ENCODE assay signal across 26 mouse cellular contexts in genomic region chr2:156119566-156119965, GRCm38 (mm10). TPM values are rescaled to one million over a fixed set of nuclear protein-coding genes. Genes with fewer than 3 reads are reported as not detected.
DNase-seq lines count a peak whose midpoint lies in the region; ATAC-seq and TF ChIP-seq lines count a peak whose summit lies in the region.
"Had no signal": no experiment of that assay in that cellular context is flagged by ENCODE, and none has a peak within 500 bp of the region (broad histone marks: within the 10 kb centered on the region; RNA-seq: fewer than 3 reads in every experiment).

No protein-coding gene starts in this region.

- no peaks in the 10 kb centered on the region for H3K4me1 ChIP-seq in testis, adult 2 months (ENCODE audit: control insufficient read depth, insufficient read depth, low read length)
- H3K4me1 ChIP-seq: embryonic facial prominence, embryonic 12.5 days; embryonic facial prominence, embryonic 15.5 days; forebrain, embryonic 12.5 days; hindbrain, embryonic 10.5 days; hindbrain, embryonic 13.5 days; intestine, embryonic 15.5 days had no signal

- no peaks in the 10 kb centered on the region for H3K27me3 ChIP-seq in testis, adult 2 months (ENCODE audit: control insufficient read depth, insufficient read depth, low read length)
- H3K27me3 ChIP-seq: CH12.LX; embryonic facial prominence, embryonic 12.5 days; embryonic facial prominence, embryonic 15.5 days; forebrain, embryonic 12.5 days; hindbrain, embryonic 13.5 days; intestine, embryonic 15.5 days; Patski had no signal

- no peak overlapping the region for H3K27ac ChIP-seq in testis, adult 2 months (ENCODE audit: control insufficient read depth, insufficient read depth, low read depth, low read length)
- H3K27ac ChIP-seq: embryonic facial prominence, embryonic 12.5 days; embryonic facial prominence, embryonic 15.5 days; forebrain, embryonic 12.5 days; hindbrain, embryonic 10.5 days; hindbrain, embryonic 13.5 days; intestine, embryonic 15.5 days had no signal

- no peak for DNase-seq in testis, postnatal 10 days (ENCODE audit: low spot score)
- DNase-seq in ES-CJ7 (ENCODE audit: low read depth, low spot score) (peak; percentile 36), R1 (ENCODE audit: low read depth, low spot score) (peak; percentile 41)
- DNase-seq in layer of hippocampus, postnatal 36 days, result no peak
- DNase-seq: adrenal gland, adult 2 months; adrenal gland, postnatal 14 days; cerebellum, adult 11 months; cerebellum, adult 2 months; cerebellum, adult 9-11 months; cerebellum, postnatal 25 days; gastrocnemius, postnatal 10 days; gastrocnemius, postnatal 36 days; kidney, adult 11 months had no signal

- H3K36me3 ChIP-seq in testis, adult 2 months (ENCODE audit: control insufficient read depth, insufficient read depth, low read length), result peaks cover 2% of the 10 kb centered on the region

- TF ChIP-seq CTCF in testis, adult 2 months (IDR thresholded peaks at IDR 0.05; ENCODE audit: control insufficient read depth, insufficient read depth, insufficient replicate concordance, low read depth, low read length), result no peak

- no peak for ATAC-seq in monocyte, adult 5-6 weeks (replicated peaks; ENCODE audit: insufficient number of reproducible peaks, low FRiP score, low TSS enrichment, poor library complexity, severe bottlenecking)
- ATAC-seq: forebrain, embryonic 16.5 days; hindbrain, embryonic 16.5 days; intestine, embryonic 15.5 days; Patski had no signal

- TF ChIP-seq POLR2A in testis, adult 2 months (IDR thresholded peaks at IDR 0.05; ENCODE audit: control insufficient read depth, low read depth, low read length), result no peak

- H3K4me3 ChIP-seq in testis, adult 2 months (ENCODE audit: control insufficient read depth, low read depth, low read length), result peak overlapping the region; percentile 66
- H3K4me3 ChIP-seq: embryonic facial prominence, embryonic 12.5 days; embryonic facial prominence, embryonic 15.5 days; erythroblast, embryonic 14.5 days; forebrain, embryonic 12.5 days; hindbrain, embryonic 10.5 days; hindbrain, embryonic 13.5 days; intestine, embryonic 15.5 days had no signal

RNA-seq across cellular contexts. Expression of gene Gm28036, which starts 7.3 kb away (rescaled TPM):
- 3.8 and 6.9 TPM in 2 replicates for polyA plus RNA-seq in testis, adult 2 months (2012; rRNA removed)
- 22.3 to 33.9 TPM (median 24.9 TPM) in 3 replicates for total RNA-seq in monocyte, adult 5-6 weeks (2017)
- 10 to 100 TPM; 23.6 to 23.8 TPM for total RNA-seq in layer of hippocampus, postnatal 36 days (2021)
- polyA plus RNA-seq: erythroblast, embryonic 14.5 days had no signal

RNA-seq across cellular contexts. Expression of gene Rbm12, which starts 7.8 kb away (rescaled TPM):
- polyA plus RNA-seq in testis, adult 2 months (2012; rRNA removed), result 8.9 and 12.1 TPM in 2 replicates
- 11.0 to 22.7 TPM (median 13.0 TPM) in 3 replicates for total RNA-seq in monocyte, adult 5-6 weeks (2017)
- total RNA-seq in layer of hippocampus, postnatal 36 days (2021), result 10 to 100 TPM; 23.3 to 30.5 TPM

RNA-seq across cellular contexts. Expression of gene Cpne1, which starts 7.8 kb away (rescaled TPM):
- 16.1 and 22.1 TPM in 2 replicates for polyA plus RNA-seq in testis, adult 2 months (2012; rRNA removed)
- 33.8 to 71.0 TPM (median 55.8 TPM) in 3 replicates for total RNA-seq in monocyte, adult 5-6 weeks (2017)
- total RNA-seq in layer of hippocampus, postnatal 36 days (2021), result 10 to 100 TPM; 25.0 to 26.6 TPM

RNA-seq across cellular contexts. Expression of gene Romo1, which starts 24.3 kb away (rescaled TPM):
- 79.6 and 105 TPM in 2 replicates for polyA plus RNA-seq in testis, adult 2 months (2012; rRNA removed)
- total RNA-seq in monocyte, adult 5-6 weeks (2017), result 9.1 to 25.0 TPM (median 10.2 TPM) in 3 replicates
- total RNA-seq in layer of hippocampus, postnatal 36 days (2021), result 100 to 1,000 TPM; 159 to 179 TPM

RNA-seq across cellular contexts. Expression of gene Nfs1, which starts 24.4 kb away (rescaled TPM):
- polyA plus RNA-seq in testis, adult 2 months (2012; rRNA removed), result 42.0 and 42.8 TPM in 2 replicates
- total RNA-seq in monocyte, adult 5-6 weeks (2017), result 28.1 to 50.8 TPM (median 31.0 TPM) in 3 replicates
- total RNA-seq in layer of hippocampus, postnatal 36 days (2021), result 10 to 100 TPM; 41.5 to 45.7 TPM

Comparison
In these comparisons a context has a peak if more than half of its experiments do, and no peak if none do; other contexts are left out.
1. DNase-seq: peak in ES-CJ7 (single experiment) and R1 (single experiment); none in testis, postnatal 10 days (single experiment) and layer of hippocampus, postnatal 36 days (0 of 2).